Comparison of ENCODE assay signal across 26 mouse cellular contexts in genomic region chr8:82361061-82361460, GRCm38 (mm10). TPM values are rescaled to one million over a fixed set of nuclear protein-coding genes. Genes with fewer than 3 reads are reported as not detected.
DNase-seq lines count a peak whose midpoint lies in the region; ATAC-seq and TF ChIP-seq lines count a peak whose summit lies in the region.
"Had no signal": no experiment of that assay in that cellular context is flagged by ENCODE, and none has a peak within 500 bp of the region (broad histone marks: within the 10 kb centered on the region; RNA-seq: fewer than 3 reads in every experiment).

No protein-coding gene starts in this region.

- TF ChIP-seq POLR2A in MEL (IDR thresholded peaks at IDR 0.05; ENCODE audit: control insufficient read depth in 1 of 2, insufficient read depth in 1 of 2, low read depth in 1 of 2, low read length in 2 of 2, poor library complexity in 1 of 2), result no peak
- no peak for TF ChIP-seq POLR2A in heart, adult 2 months (IDR thresholded peaks at IDR 0.05; ENCODE audit: insufficient read depth, low read depth, low read length)

- TF ChIP-seq RAD21 in MEL (IDR thresholded peaks at IDR 0.05; ENCODE audit: low read depth, low read length), result no peak

- no peaks in the 10 kb centered on the region for H3K79me2 ChIP-seq in MEL (ENCODE audit: control insufficient read depth, insufficient read depth, low read length, poor library complexity)
- H3K79me2 ChIP-seq in heart, adult 2 months (replicated peaks; ENCODE audit: control insufficient read depth, insufficient read depth, low read length), result 0 out of 2 replicates have a peak, but pooled peaks cover 2% of the 10 kb centered on the region

- 67% methylated on average over 1 of the region's 1 CpGs for WGBS in heart, adult 2 months

- intact Hi-C loops in heart, adult 2 months (cut with DNase I), result no loop called here

- no peak overlapping the region for H3K4me3 ChIP-seq in MEL (ENCODE audit: control insufficient read depth in 1 of 2, insufficient read depth in 1 of 2, low read depth in 2 of 2, low read length in 2 of 2)
- H3K4me3 ChIP-seq in heart, adult 2 months, result no peak overlapping the region
- H3K4me3 ChIP-seq: embryonic facial prominence, embryonic 10.5 days; embryonic facial prominence, embryonic 12.5 days; forebrain, embryonic 13.5 days; forebrain, embryonic 15.5 days had no signal

- H3K36me3 ChIP-seq in MEL (ENCODE audit: control insufficient read depth in 1 of 2, insufficient read depth in 2 of 2, low read length in 2 of 2), result no peaks in the 10 kb centered on the region
- no peaks in the 10 kb centered on the region; the same call in none of the 2 replicates for H3K36me3 ChIP-seq in heart, adult 2 months (ENCODE audit: control insufficient read depth, insufficient read depth, low read length)
- H3K36me3 ChIP-seq: embryonic facial prominence, embryonic 10.5 days; embryonic facial prominence, embryonic 12.5 days; forebrain, embryonic 15.5 days; G1E had no signal

- H3K4me1 ChIP-seq in MEL (ENCODE audit: control insufficient read depth in 1 of 2, insufficient read depth in 2 of 2, low read length in 2 of 2), result no peaks in the 10 kb centered on the region; a peak in 2 of 4 replicates
- no peaks in the 10 kb centered on the region; the same call in 1 of the 2 replicates for H3K4me1 ChIP-seq in heart, adult 2 months (ENCODE audit: control insufficient read depth, insufficient read depth, low read length)
- H3K4me1 ChIP-seq: embryonic facial prominence, embryonic 10.5 days; embryonic facial prominence, embryonic 12.5 days; forebrain, embryonic 13.5 days; forebrain, embryonic 15.5 days had no signal

- ATAC-seq in megakaryocyte, adult 5-6 weeks (ENCODE audit: poor library complexity, severe bottlenecking), result 0 out of 2 replicates have a peak, but pooled peaks have one; percentile 30
- peak; percentile 65 for ATAC-seq in megakaryocyte progenitor cell, adult 5-6 weeks (replicated peaks; ENCODE audit: poor library complexity)
- no peak for ATAC-seq in inflammation-experienced regulatory T-cells, adult 6 months
- ATAC-seq: CD4-positive, CD25-positive, alpha-beta regulatory T cell, adult 4 months; forebrain, embryonic 13.5 days; forebrain, embryonic 15.5 days; forebrain, postnatal 0 days had no signal

- no peaks in the 10 kb centered on the region for H3K27me3 ChIP-seq in MEL (ENCODE audit: control insufficient read depth in 1 of 2, insufficient read depth in 2 of 2, low read length in 2 of 2)
- no peaks in the 10 kb centered on the region for H3K27me3 ChIP-seq in heart, adult 2 months (ENCODE audit: control insufficient read depth, insufficient read depth, low read length)
- H3K27me3 ChIP-seq: CH12.LX; embryonic facial prominence, embryonic 12.5 days; forebrain, embryonic 13.5 days; forebrain, embryonic 15.5 days had no signal

- DNase-seq in 416B (ENCODE audit: low read depth) (peak; percentile 73), MEL (ENCODE audit: low read depth, low spot score) (peak; percentile 5)
- DNase-seq in right cerebral cortex, adult 2 months (ENCODE audit: low spot score in 2 of 2), result no peak
- DNase-seq in kidney, postnatal 14 days, result no peak
- DNase-seq in heart, adult 2 months, result no peak
- DNase-seq: adrenal gland, adult 2 months; adrenal gland, postnatal 10 days; adrenal gland, postnatal 25 days; B cell, adult 2 months; cerebellum, adult 11 months; cerebellum, adult 18-20 months; cerebellum, adult 8-10 months; cerebellum, adult 9-11 months; cerebellum, postnatal 14 days; cerebellum, postnatal 36 days; forebrain, postnatal 0 days had no signal

- TF ChIP-seq EP300 in MEL (IDR thresholded peaks at IDR 0.05; ENCODE audit: low read depth in 1 of 2, low read length in 2 of 2), result no peak
- TF ChIP-seq EP300 in heart, adult 2 months (IDR thresholded peaks at IDR 0.05; ENCODE audit: insufficient read depth, low read depth, low read length), result no peak

- no peak overlapping the region for H3K27ac ChIP-seq in MEL (ENCODE audit: control insufficient read depth, low read depth, low read length)
- no peak overlapping the region for H3K27ac ChIP-seq in heart, adult 2 months
- H3K27ac ChIP-seq: embryonic facial prominence, embryonic 10.5 days; embryonic facial prominence, embryonic 12.5 days; forebrain, embryonic 13.5 days; forebrain, embryonic 15.5 days had no signal

- H3K9me3 ChIP-seq in MEL (replicated peaks; ENCODE audit: insufficient read depth, low read length), result no peaks in the 10 kb centered on the region
- H3K9me3 ChIP-seq: embryonic facial prominence, embryonic 10.5 days; embryonic facial prominence, embryonic 12.5 days; forebrain, embryonic 13.5 days; forebrain, embryonic 15.5 days; G1E had no signal

- no peak for TF ChIP-seq CTCF in MEL (IDR thresholded peaks at IDR 0.05 in 2 of 3, conservative IDR thresholded peaks at IDR 0.05 in 1 of 3; ENCODE audit: control insufficient read depth in 1 of 3, insufficient read depth in 1 of 3, low read depth in 2 of 3, low read length in 3 of 3, poor library complexity in 1 of 3, severe bottlenecking in 1 of 3)
- no peak for TF ChIP-seq CTCF in heart, adult 2 months (IDR thresholded peaks at IDR 0.05)

- no peak overlapping the region for H3K9ac ChIP-seq in MEL (ENCODE audit: control insufficient read depth, low read depth, low read length, poor library complexity, severe bottlenecking)
- H3K9ac ChIP-seq in heart, adult 2 months (ENCODE audit: low read depth, low read length), result no peak overlapping the region
- H3K9ac ChIP-seq: embryonic facial prominence, embryonic 12.5 days; forebrain, embryonic 13.5 days; forebrain, embryonic 15.5 days; forebrain, postnatal 0 days had no signal

TF ChIP-seq in MEL, 35 proteins besides CTCF, POLR2A, EP300 and RAD21:
- TF ChIP-seq GATA1 (IDR thresholded peaks at IDR 0.05; ENCODE audit: low read depth, low read length) (no peak), RCOR1 (IDR thresholded peaks at IDR 0.05; ENCODE audit: low read depth, low read length) (no peak)

RNA-seq across cellular contexts. Expression of gene Il15, which starts 42.0 kb away (rescaled TPM):
- total RNA-seq in MEL (2012; rRNA removed), result not detected in 2 replicates
- polyA plus RNA-seq in MEL (2012; ENCODE audit: insufficient read depth in 1 of 2, insufficient read length in 2 of 2, low read depth in 1 of 2, low replicate concordance in 2 of 2, missing spikeins in 1 of 2), result not detected
- 40.8 and 54.4 TPM in 2 replicates for total RNA-seq in megakaryocyte, adult 5-6 weeks (2015)
- total RNA-seq in megakaryocyte, adult 5-6 weeks (2017), result 28.6 and 40.5 TPM in 2 replicates
- total RNA-seq in megakaryocyte progenitor cell, adult 5-6 weeks (2015), result 29.4 and 34.9 TPM in 2 replicates
- total RNA-seq in megakaryocyte progenitor cell, adult 5-6 weeks (2017), result 26.2 and 27.1 TPM in 2 replicates
- 10 to 100 TPM; 34.3 to 43.6 TPM for total RNA-seq in heart, adult 2 months (2021)
- polyA plus RNA-seq in heart, adult 2 months (2012; rRNA removed), result 28.2 and 29.5 TPM in 2 replicates
- polyA plus RNA-seq in inflammation-experienced regulatory T-cells, adult 6 months (2017; shearing (Covaris generic)), result 1 to 10 TPM in 2 of 3 experiments, not detected in 1; 1.2 to 2.3 TPM
- polyA plus RNA-seq: G1E had no signal

Comparison
In these comparisons a context has a peak if more than half of its experiments do, and no peak if none do; other contexts are left out.
1. DNase-seq: peak in 416B (single experiment) and MEL (single experiment); none in right cerebral cortex, adult 2 months (0 of 2), kidney, postnatal 14 days (single experiment) and heart, adult 2 months (0 of 2).
2. RNA of gene Il15, which starts 42.0 kb away (total RNA-seq): 34.3 to 43.6 TPM in heart, adult 2 months, 28.6 to 54.4 TPM in megakaryocyte, adult 5-6 weeks and 26.2 to 34.9 TPM in megakaryocyte progenitor cell, adult 5-6 weeks; not detected in MEL; every median in the first group is over 10 times any median in the second.